Mouse (Mus musculus) testis, adult 2 months (tissue): Measurements from ENCODE around the gene Fstl1.

Source experiments
- CTCF ChIP-seq: fragments of 200-500 bp; IDR thresholded peaks from 2 replicates; pipeline ENCODE4 v1.5.1; 2012; ENCODE audit warnings: low read depth, mild to moderate bottlenecking, inconsistent platforms, low read length, moderate library complexity; ENCODE audit not compliant: control insufficient read depth, insufficient read depth, insufficient replicate concordance
- POLR2A ChIP-seq: fragments of 200-500 bp; IDR thresholded peaks from 2 replicates; pipeline ENCODE4 v1.6.1; 2012; ENCODE audit warnings: low read depth, mild to moderate bottlenecking, inconsistent platforms, low read length, moderate library complexity; ENCODE audit not compliant: control insufficient read depth

- TF ChIP-seq CTCF (no peak), POLR2A (no peak)
Observed at GRCm38 (mm10) chr16:37789015-37789381, 12.3 kb downstream of the Fstl1 start.
